Mouse (Mus musculus) kidney, adult 2 months (tissue): ENCODE results near the gene Epn3.
A peak's percentile ranks its signal among the peaks of the same experiment; 100 is the strongest.

Experiments used
- CTCF ChIP-seq: fragments of 200-500 bp; conservative IDR thresholded peaks from 2 replicates; pipeline ENCODE4 v1.5.1; 2011; ENCODE audit warnings: low read depth, mild to moderate bottlenecking, control low read depth, low read length, moderate library complexity, mixed read lengths; ENCODE audit not compliant: insufficient read depth, insufficient read length
- POLR2A ChIP-seq: fragments of 200-500 bp; IDR thresholded peaks from one replicate; pipeline ENCODE4 v1.6.1; 2011; ENCODE audit warnings: low read depth, low read length, control low read depth

GRCm38 (mm10) chr11:94548888-94549690 is 49.3 kb upstream of the Epn3 start, which contains the start of gene Rsad1:
- no peak for TF ChIP-seq POLR2A
- TF ChIP-seq CTCF, result peak; percentile 77
